Mouse (Mus musculus) lung, embryonic 15.5 days (tissue): ENCODE results near the gene Crb2. TPM values are rescaled to one million over a fixed set of nuclear protein-coding genes. Genes with fewer than 3 reads are reported as not detected.

Experiments used
- ATAC-seq: fragments of 200-750 bp; cut with Nextera tagmentation; 2 replicates; pipeline ENCODE4 v1.8.0; 2017; ENCODE audit warnings: moderate number of reproducible peaks, borderline replicate concordance; ENCODE audit not compliant: low FRiP score, low TSS enrichment; ENCODE audit errors: extremely low read depth
- H3K27ac ChIP-seq: fragments of 300-500 bp; sonication (generic); 2 replicates; pipeline ENCODE4 v1.5.1; 2015; ENCODE audit warnings: moderate library complexity, mild to moderate bottlenecking, inconsistent platforms
- H3K27me3 ChIP-seq: fragments of 300-500 bp; sonication (generic); 2 replicates; pipeline ENCODE4 v1.6.1; 2015; ENCODE audit warnings: inconsistent platforms
- H3K36me3 ChIP-seq: fragments of 300-500 bp; sonication (generic); 2 replicates; pipeline ENCODE4 v1.6.1; 2015; ENCODE audit warnings: inconsistent platforms
- H3K4me1 ChIP-seq: fragments of 300-500 bp; sonication (generic); 2 replicates; pipeline ENCODE4 v1.6.1; 2015; ENCODE audit warnings: inconsistent platforms
- H3K4me2 ChIP-seq: fragments of 300-500 bp; sonication (generic); 2 replicates; pipeline ENCODE4 v1.6.1; 2015; ENCODE audit warnings: inconsistent platforms, mild to moderate bottlenecking, moderate library complexity
- H3K4me3 ChIP-seq: fragments of 300-500 bp; sonication (generic); 2 replicates; pipeline ENCODE4 v1.5.1; 2015; ENCODE audit warnings: mild to moderate bottlenecking, inconsistent platforms
- H3K9ac ChIP-seq: fragments of 300-500 bp; sonication (generic); 2 replicates; pipeline ENCODE4 v1.6.1; 2015; ENCODE audit warnings: inconsistent platforms
- H3K9me3 ChIP-seq: fragments of 300-500 bp; sonication (generic); 2 replicates; pipeline ENCODE4 v1.6.1; 2016; ENCODE audit warnings: inconsistent platforms
- WGBS: fragments of 180-500 bp; shearing (Covaris S2); methylation state at CpG from one replicate; pipeline ENCODE4 v1.1.7; 2015; 5-methylcytosine and 5-hydroxymethylcytosine counted together
- polyA plus RNA-seq: library from polyadenylated mRNA; unstranded; fragments of >200 nt; fragmentation: Nextera tagmentation; extraction: Ambion mirVana; gene quantifications from 2 replicates; pipeline ENCODE4 v1.2.1, GENCODE M21; 2015

Gene Crb2
- polyA plus RNA-seq, 1 experiment from 2014 or later, result 1.3 TPM

- Histone ChIP-seq H3K4me1 (peaks cover 12% of the 10 kb centered on the region), H3K27me3 (no peaks in the 10 kb centered on the region), H3K36me3 (no peaks in the 10 kb centered on the region), H3K4me3 (no peak overlapping the region), H3K27ac (no peak overlapping the region), H3K4me2 (no peak overlapping the region), H3K9ac (no peak overlapping the region), H3K9me3 (no peaks in the 10 kb centered on the region)
- WGBS, result 32% methylated on average over 4 of the region's 4 CpGs
- ATAC-seq, result peak; percentile 27; the same call in 1 of the 2 replicates
These were observed 66.7 kb downstream of the Crb2 start for GRCm38 (mm10) chr2:37842719-37843118.

Other genes starting within 250 kb of the Crb2 start
- 28.2 and 31.9 TPM in 2 replicates for gene Strbp, start 72.4 kb upstream of the Crb2 start, polyA plus RNA-seq